Mouse (Mus musculus) G1E (cell line): ENCODE measurements at regions not wholly inside any gene's neighbourhood (a gene's known extent, or its start where the extent isn't known, plus 50 kb on each side); places are given as distances from the start of the nearest gene placed in this dataset.

ENCODE experiments used
- ATAC-seq: 2 replicates; pipeline ENCODE4 v1.8.0; 2016; ENCODE audit warnings: mild to moderate bottlenecking; ENCODE audit not compliant: insufficient number of reproducible peaks, poor library complexity, low FRiP score, severe bottlenecking; ENCODE audit errors: extremely low read depth
- DNase-seq: peaks from one replicate; pipeline ENCODE4 v3.0.0; 2012; ENCODE audit warnings: low spot score
- H3K27me3 ChIP-seq: 2 replicates; pipeline ENCODE4 v1.6.1; 2012; ENCODE audit warnings: mild to moderate bottlenecking, low read length, inconsistent platforms; ENCODE audit not compliant: insufficient read depth
- H3K36me3 ChIP-seq: replicated peaks from 2 replicates; pipeline ENCODE3; 2012; ENCODE audit warnings: mild to moderate bottlenecking, inconsistent platforms
- H3K4me1 ChIP-seq: 2 replicates; pipeline ENCODE4 v1.6.1; 2012; ENCODE audit warnings: low read depth, low read length, inconsistent platforms, mixed read lengths; ENCODE audit not compliant: insufficient read depth
- H3K4me3 ChIP-seq: 2 replicates; pipeline ENCODE4 v1.5.1; 2012; ENCODE audit warnings: low read depth, mild to moderate bottlenecking, inconsistent platforms, low read length, moderate library complexity, mixed read lengths
- H3K9me3 ChIP-seq: replicated peaks from 2 replicates; pipeline ENCODE4 v1.6.1; 2012; ENCODE audit warnings: inconsistent platforms
- CTCF ChIP-seq: IDR thresholded peaks from 2 replicates; pipeline ENCODE4 v1.5.1; 2012; ENCODE audit warnings: low read depth, low read length, inconsistent platforms, mixed read lengths
- GATA1 ChIP-seq: IDR thresholded peaks from 2 replicates; pipeline ENCODE4 v1.6.1; 2012; ENCODE audit warnings: borderline replicate concordance, low read length, inconsistent platforms, mixed read lengths
- GATA2 ChIP-seq: IDR thresholded peaks from 2 replicates; pipeline ENCODE4 v1.6.1; 2012; ENCODE audit warnings: low read depth, low read length, inconsistent platforms, borderline replicate concordance
- POLR2AphosphoS5 ChIP-seq: IDR thresholded peaks from 2 replicates; pipeline ENCODE4 v1.6.1; 2012; ENCODE audit warnings: low read depth, low read length, inconsistent platforms; ENCODE audit not compliant: insufficient replicate concordance
- TAL1 ChIP-seq: conservative IDR thresholded peaks from 2 replicates; pipeline ENCODE4 v1.6.1; 2012; ENCODE audit warnings: low read depth, low read length, inconsistent platforms, mixed read lengths

DNA sequence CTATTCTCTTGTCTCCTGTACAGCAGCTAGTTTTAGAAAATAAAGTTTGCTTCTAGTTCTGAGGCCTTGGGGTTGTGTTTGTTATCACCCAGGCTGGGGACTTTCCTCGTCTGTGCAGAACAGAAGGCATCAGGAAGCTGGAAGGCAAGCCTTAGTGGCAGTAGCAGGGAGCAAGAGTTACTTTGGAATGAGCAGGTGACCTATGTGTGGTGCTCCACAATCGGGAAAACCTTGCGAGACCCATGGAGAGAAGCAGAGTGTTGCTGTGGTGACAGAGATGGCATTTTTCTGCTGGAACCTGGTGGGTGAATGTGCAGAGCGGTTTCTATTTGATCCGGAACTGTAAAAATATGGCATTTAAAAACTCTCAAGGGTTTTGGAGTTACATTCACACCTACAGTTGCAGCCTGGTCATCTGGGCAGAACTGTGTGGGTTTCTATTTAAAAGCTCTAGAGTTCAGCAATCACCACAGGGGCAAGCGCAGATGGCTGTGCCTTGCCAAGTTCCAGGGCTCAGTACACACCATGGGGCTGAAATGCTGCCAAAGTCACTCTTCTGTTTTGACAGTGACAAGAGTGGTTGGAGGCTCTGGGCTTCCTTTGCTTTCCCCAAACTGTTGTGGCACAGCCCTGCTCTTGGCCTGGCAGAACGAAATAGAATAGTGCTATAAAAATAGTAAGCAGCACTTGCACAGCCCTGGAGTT is 195.7 kb downstream of the Stk31 start:
- H3K27me3 ChIP-seq, result no peaks in the 10 kb centered on the region
- H3K36me3 ChIP-seq, result no peaks in the 10 kb centered on the region
- no peaks in the 10 kb centered on the region for H3K4me1 ChIP-seq
- ATAC-seq, result no peak
- no peak for TF ChIP-seq CTCF
- TF ChIP-seq TAL1, result no peak
- no peak for TF ChIP-seq GATA2
- TF ChIP-seq POLR2AphosphoS5, result no peak
- no peak for TF ChIP-seq GATA1
- no peak for DNase-seq
- H3K9me3 ChIP-seq, result no peaks in the 10 kb centered on the region
- H3K4me3 ChIP-seq, result no peak overlapping the region

DNA sequence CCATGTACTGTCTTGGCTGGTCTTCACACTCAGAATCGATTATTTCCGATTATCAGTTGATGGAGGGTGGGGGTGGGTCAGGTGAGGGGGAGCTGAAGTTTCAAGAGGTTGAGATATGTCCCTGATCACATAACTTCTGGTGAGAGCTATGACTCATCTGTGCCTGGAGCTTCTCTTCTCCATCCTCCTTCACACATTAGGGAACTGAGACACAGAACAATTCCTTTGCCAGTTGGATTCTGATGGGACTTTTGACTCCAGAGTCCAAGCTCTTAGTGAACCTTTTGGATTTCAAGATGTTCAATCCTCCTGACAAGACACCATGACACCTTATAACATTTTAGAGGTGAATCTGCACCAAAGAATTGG is 196.2 kb downstream of the Stk31 start:
- H3K4me3 ChIP-seq, result no peak overlapping the region
- no peak for TF ChIP-seq GATA2
- H3K36me3 ChIP-seq, result no peaks in the 10 kb centered on the region
- DNase-seq, result no peak
- no peak for ATAC-seq
- H3K27me3 ChIP-seq, result no peaks in the 10 kb centered on the region
- no peaks in the 10 kb centered on the region for H3K4me1 ChIP-seq
- no peaks in the 10 kb centered on the region for H3K9me3 ChIP-seq

DNA sequence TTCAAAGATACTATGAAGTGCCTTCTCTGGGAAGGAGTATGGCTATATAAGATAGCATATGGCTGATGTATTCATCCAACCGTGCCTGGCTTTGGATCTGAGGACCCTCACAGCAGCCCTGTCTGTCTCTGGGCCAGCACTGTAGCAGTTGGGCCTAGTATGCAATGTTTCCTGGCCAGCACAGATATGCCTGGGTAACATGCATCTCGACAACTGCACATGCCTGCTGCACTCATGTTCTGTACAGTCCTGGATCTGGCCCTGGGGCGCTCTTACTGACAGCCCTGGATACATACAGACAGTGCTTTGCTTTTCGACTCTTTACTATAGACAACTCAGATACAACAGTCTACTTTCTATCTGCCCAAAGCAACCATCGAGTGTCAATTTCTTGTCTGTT is 197.3 kb downstream of the Stk31 start:
- no peaks in the 10 kb centered on the region for H3K9me3 ChIP-seq
- DNase-seq, result no peak
- H3K4me1 ChIP-seq, result no peaks in the 10 kb centered on the region
- H3K27me3 ChIP-seq, result no peaks in the 10 kb centered on the region
- no peaks in the 10 kb centered on the region for H3K36me3 ChIP-seq
- no peak for ATAC-seq
- TF ChIP-seq GATA1 (no peak), POLR2AphosphoS5 (no peak), CTCF (no peak), GATA2 (no peak), TAL1 (no peak)
- H3K4me3 ChIP-seq, result no peak overlapping the region

DNA sequence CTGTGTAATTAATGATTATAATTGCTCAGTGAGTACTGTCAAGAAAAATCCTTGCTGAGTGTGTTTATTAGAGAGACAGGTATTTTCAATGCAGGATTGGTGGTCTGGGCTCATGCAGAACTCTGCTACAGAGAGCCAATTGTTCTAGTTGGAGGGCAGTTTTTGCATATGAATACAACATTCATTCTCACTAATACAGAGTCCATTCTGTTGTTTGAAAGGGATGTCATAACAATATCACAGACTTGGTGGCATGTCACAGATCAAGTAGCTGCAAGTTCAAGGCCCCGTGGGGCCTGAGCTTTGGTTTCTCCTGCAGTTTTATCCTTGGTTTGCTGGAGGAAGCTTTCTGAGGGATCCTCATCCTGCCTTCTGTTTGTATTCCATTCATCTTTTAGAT is 207.8 kb downstream of the Stk31 start:
- H3K36me3 ChIP-seq, result no peaks in the 10 kb centered on the region
- DNase-seq (no peak), ATAC-seq (no peak)
- TF ChIP-seq GATA1, result no peak
- TF ChIP-seq TAL1, result no peak
- no peak for TF ChIP-seq POLR2AphosphoS5
- TF ChIP-seq GATA2, result no peak
- TF ChIP-seq CTCF, result no peak
- H3K9me3 ChIP-seq, result no peaks in the 10 kb centered on the region
- no peaks in the 10 kb centered on the region for H3K4me1 ChIP-seq
- no peak overlapping the region for H3K4me3 ChIP-seq
- H3K27me3 ChIP-seq, result no peaks in the 10 kb centered on the region

- no peak for ATAC-seq
- no peaks in the 10 kb centered on the region for H3K9me3 ChIP-seq
These were observed 208.4 kb downstream of the Stk31 start for GRCm38 (mm10) chr6:49603844-49604243.

GRCm38 (mm10) chr6:49606028-49606427 is 210.6 kb downstream of the Stk31 start:
- Histone ChIP-seq H3K4me1 (no peaks in the 10 kb centered on the region), H3K4me3 (no peak overlapping the region), H3K36me3 (no peaks in the 10 kb centered on the region), H3K9me3 (no peaks in the 10 kb centered on the region), H3K27me3 (no peaks in the 10 kb centered on the region)
- ATAC-seq (no peak), DNase-seq (no peak)
- no peak for TF ChIP-seq POLR2AphosphoS5
- no peak for TF ChIP-seq GATA2
- TF ChIP-seq GATA1, result no peak
- no peak for TF ChIP-seq TAL1
- no peak for TF ChIP-seq CTCF

More at GRCm38 (mm10) chr6:49603844-49604243, 208.4 kb downstream of the Stk31 start:
- TF ChIP-seq TAL1, result no peak
- TF ChIP-seq GATA1, result no peak
- no peak for TF ChIP-seq GATA2
- no peak for TF ChIP-seq POLR2AphosphoS5
- no peak for TF ChIP-seq CTCF
- Histone ChIP-seq H3K36me3 (no peaks in the 10 kb centered on the region), H3K4me3 (no peak overlapping the region), H3K4me1 (no peaks in the 10 kb centered on the region), H3K27me3 (no peaks in the 10 kb centered on the region)
- DNase-seq, result no peak

DNA sequence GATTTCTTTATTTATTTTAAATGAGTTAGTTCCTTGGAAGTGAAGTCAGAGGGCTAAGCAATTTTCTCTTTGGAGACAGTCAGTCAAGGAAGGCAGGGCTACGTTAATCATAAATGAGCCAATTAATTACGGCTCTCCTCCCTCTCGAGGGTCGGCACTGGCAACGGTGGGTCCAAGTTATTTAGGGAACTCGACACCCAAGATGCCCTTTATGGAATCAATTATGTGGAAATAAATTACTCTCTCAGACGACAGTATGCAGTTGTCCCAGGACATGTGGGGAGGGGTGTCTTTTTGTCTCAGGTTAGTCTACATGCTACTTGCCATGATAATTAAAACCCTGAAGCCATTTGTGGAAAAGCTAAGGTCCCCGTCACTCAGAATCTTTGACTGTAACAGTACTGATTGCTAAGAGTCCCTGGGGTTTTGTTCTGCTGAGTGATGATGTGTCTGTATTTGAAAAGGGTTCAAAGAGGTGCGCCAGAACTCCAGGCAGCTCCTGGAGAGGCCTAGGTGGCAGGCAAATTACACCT is 211.3 kb downstream of the Stk31 start:
- no peak overlapping the region for H3K4me3 ChIP-seq
- H3K27me3 ChIP-seq, result no peaks in the 10 kb centered on the region
- no peaks in the 10 kb centered on the region for H3K4me1 ChIP-seq
- DNase-seq (no peak), ATAC-seq (no peak)
- no peaks in the 10 kb centered on the region for H3K36me3 ChIP-seq
- H3K9me3 ChIP-seq, result no peaks in the 10 kb centered on the region
- no peak for TF ChIP-seq POLR2AphosphoS5
- no peak for TF ChIP-seq CTCF
- TF ChIP-seq GATA1, result no peak
- TF ChIP-seq TAL1, result no peak
- no peak for TF ChIP-seq GATA2
